ENCODE assay signal across 8 mouse cellular contexts in genomic region chr13:107167856-107168598, GRCm38 (mm10).
DNase-seq lines count a peak whose midpoint lies in the region; ATAC-seq and TF ChIP-seq lines count a peak whose summit lies in the region.

No protein-coding gene starts in this region.

- no peaks in the 10 kb centered on the region for H3K27me3 ChIP-seq in thymus, adult 2 months (ENCODE audit: control insufficient read depth, insufficient read depth, low read length)

- H3K4me1 ChIP-seq in thymus, adult 2 months (replicated peaks; ENCODE audit: control insufficient read depth, insufficient read depth, low read length) = no peaks in the 10 kb centered on the region

- H3K4me3 ChIP-seq in thymus, adult 2 months (ENCODE audit: control insufficient read depth, insufficient read depth, low read length) = 0 out of 2 replicates have a peak overlapping the region, but pooled peaks have one; percentile 6

- no peak overlapping the region for H3K27ac ChIP-seq in thymus, adult 2 months (ENCODE audit: control insufficient read depth, insufficient read depth, low read length)

- no peak for DNase-seq in frontal cortex, postnatal 10 days (ENCODE audit: low spot score in 2 of 2)
- DNase-seq in thymus, adult 2 months = no peak
- no peak for DNase-seq in thymus, postnatal 36 days
- no peak for DNase-seq in T-cell, adult 2 months (ENCODE audit: low spot score)
- DNase-seq in right cerebral cortex, postnatal 14 days = no peak
- no peak for DNase-seq in ovary, postnatal 10 days (ENCODE audit: low spot score)

- ATAC-seq in frontal cortex, adult (ENCODE audit: low TSS enrichment) = peak; percentile 32; the same call in 1 of the 2 replicates
- ATAC-seq in megakaryocyte, adult 5-6 weeks (ENCODE audit: poor library complexity, severe bottlenecking) = peak; percentile 13; the same call in 1 of the 2 replicates

- 86% methylated on average over 10 of the region's 10 CpGs for WGBS in thymus, adult 2 months

- no peaks in the 10 kb centered on the region for H3K36me3 ChIP-seq in thymus, adult 2 months (ENCODE audit: control insufficient read depth, insufficient read depth, low read length)

- no peak for TF ChIP-seq POLR2A in thymus, adult 2 months (IDR thresholded peaks at IDR 0.05; ENCODE audit: control insufficient read depth, extremely low read depth, insufficient read depth, low read length, poor library complexity)

- TF ChIP-seq CTCF in thymus, adult 2 months (IDR thresholded peaks at IDR 0.05; ENCODE audit: borderline replicate concordance, control insufficient read depth, extremely low read depth, insufficient read depth, low read length, poor library complexity) = no peak
